Mouse (Mus musculus) forebrain, embryonic 12.5 days (tissue): Measurements from ENCODE around the gene Prkcz. TPM values are rescaled to one million over a fixed set of nuclear protein-coding genes. Genes with fewer than 3 reads are reported as not detected.
A peak's percentile ranks its signal among the peaks of the same experiment; 100 is the strongest.

Experiments
- ATAC-seq: fragments of 200-750 bp; cut with Nextera tagmentation; 2 replicates; pipeline ENCODE4 v1.8.0; 2017; ENCODE audit warnings: moderate TSS enrichment; ENCODE audit not compliant: low FRiP score
- H3K27ac ChIP-seq: fragments of 300-500 bp; sonication (generic); 2 replicates; pipeline ENCODE4 v1.5.1; 2016; ENCODE audit warnings: mild to moderate bottlenecking
- H3K27me3 ChIP-seq: fragments of 300-500 bp; sonication (generic); 2 replicates; pipeline ENCODE4 v1.6.1; 2016; ENCODE audit warnings: mild to moderate bottlenecking
- H3K36me3 ChIP-seq: fragments of 300-500 bp; sonication (generic); replicated peaks from 2 replicates; pipeline ENCODE4 v1.6.1; 2016; ENCODE audit warnings: mild to moderate bottlenecking
- H3K4me1 ChIP-seq: fragments of 300-500 bp; sonication (generic); 2 replicates; pipeline ENCODE4 v1.6.1; 2016
- H3K4me2 ChIP-seq: fragments of 300-500 bp; sonication (generic); 2 replicates; pipeline ENCODE4 v1.6.1; 2016; ENCODE audit warnings: mild to moderate bottlenecking, moderate library complexity
- H3K4me3 ChIP-seq: fragments of 300-500 bp; sonication (generic); replicated peaks from 2 replicates; pipeline ENCODE4 v1.5.1; 2016; ENCODE audit warnings: mild to moderate bottlenecking
- H3K9ac ChIP-seq: fragments of 300-500 bp; sonication (generic); 2 replicates; pipeline ENCODE4 v1.6.1; 2016; ENCODE audit warnings: mild to moderate bottlenecking
- H3K9me3 ChIP-seq: fragments of 300-500 bp; sonication (generic); 2 replicates; pipeline ENCODE4 v1.6.1; 2016
- WGBS: fragments of 180-500 bp; shearing (Covaris S2); methylation state at CpG from one replicate; pipeline ENCODE4 v1.1.7; 2016; 5-methylcytosine and 5-hydroxymethylcytosine counted together
- polyA plus RNA-seq: library from polyadenylated mRNA; unstranded; fragments of >200 nt; fragmentation: Nextera tagmentation; extraction: Ambion mirVana; gene quantifications from 2 replicates; pipeline ENCODE4 v1.2.1, GENCODE M21; 2016

The Prkcz gene
- polyA plus RNA-seq, 1 experiment from 2014 or later: 26.7 TPM

GRCm38 (mm10) chr4:155284521-155285379, 76.4 kb downstream of the Prkcz start:
- no peak overlapping the region for H3K4me2 ChIP-seq
- no peaks in the 10 kb centered on the region for H3K9me3 ChIP-seq
- no peaks in the 10 kb centered on the region; the same call in 1 of the 2 replicates for H3K36me3 ChIP-seq
- no peaks in the 10 kb centered on the region; the same call in 1 of the 2 replicates for H3K27me3 ChIP-seq
- no peak overlapping the region for H3K9ac ChIP-seq
- 79% methylated on average over 15 of the region's 15 CpGs for WGBS
- H3K27ac ChIP-seq: no peak overlapping the region
- H3K4me1 ChIP-seq: peaks cover 20% of the 10 kb centered on the region; the same call in 1 of the 2 replicates
- no peak overlapping the region for H3K4me3 ChIP-seq
- ATAC-seq: no peak

GRCm38 (mm10) chr4:155283585-155283984, 77.6 kb downstream of the Prkcz start:
- H3K4me1 ChIP-seq: peaks cover 23% of the 10 kb centered on the region
- no peaks in the 10 kb centered on the region; the same call in 1 of the 2 replicates for H3K27me3 ChIP-seq
- H3K36me3 ChIP-seq: no peaks in the 10 kb centered on the region
- H3K4me3 ChIP-seq: no peak overlapping the region
- H3K9ac ChIP-seq: no peak overlapping the region
- peak overlapping the region; percentile 60; the same call in 1 of the 2 replicates for H3K27ac ChIP-seq
- no peaks in the 10 kb centered on the region for H3K9me3 ChIP-seq
- ATAC-seq: no peak
- no peak overlapping the region for H3K4me2 ChIP-seq
- WGBS: 81% methylated on average over 9 of the region's 9 CpGs

GRCm38 (mm10) chr4:155283001-155283503, 78.1 kb downstream of the Prkcz start:
- no peak for ATAC-seq
- no peaks in the 10 kb centered on the region; the same call in 1 of the 2 replicates for H3K27me3 ChIP-seq
- no peak overlapping the region for H3K9ac ChIP-seq
- H3K27ac ChIP-seq: peak overlapping the region; percentile 60; the same call in 1 of the 2 replicates
- peaks cover 25% of the 10 kb centered on the region for H3K4me1 ChIP-seq
- no peaks in the 10 kb centered on the region for H3K36me3 ChIP-seq
- no peak overlapping the region for H3K4me2 ChIP-seq
- no peaks in the 10 kb centered on the region for H3K9me3 ChIP-seq
- no peak overlapping the region for H3K4me3 ChIP-seq
- WGBS: 62% methylated on average over 11 of the region's 11 CpGs

- H3K9ac ChIP-seq: no peak overlapping the region
- 56% methylated on average over 6 of the region's 6 CpGs for WGBS
- no peak overlapping the region for H3K4me2 ChIP-seq
- H3K36me3 ChIP-seq: no peaks in the 10 kb centered on the region
- H3K4me3 ChIP-seq: no peak overlapping the region
- H3K4me1 ChIP-seq: peaks cover 28% of the 10 kb centered on the region
- no peaks in the 10 kb centered on the region; the same call in 1 of the 2 replicates for H3K27me3 ChIP-seq
- no peaks in the 10 kb centered on the region for H3K9me3 ChIP-seq
- H3K27ac ChIP-seq: 0 out of 2 replicates have a peak overlapping the region, but pooled peaks have one; percentile 13
- ATAC-seq: no peak
These were observed 78.9 kb downstream of the Prkcz start for GRCm38 (mm10) chr4:155282231-155282630.

- no peak overlapping the region for H3K4me3 ChIP-seq
- no peaks in the 10 kb centered on the region; the same call in 1 of the 2 replicates for H3K27me3 ChIP-seq
- peaks cover 28% of the 10 kb centered on the region for H3K4me1 ChIP-seq
- WGBS: 93% methylated on average over 8 of the region's 8 CpGs
- ATAC-seq: no peak
- H3K9ac ChIP-seq: no peak overlapping the region
- H3K9me3 ChIP-seq: no peaks in the 10 kb centered on the region
- no peak overlapping the region for H3K4me2 ChIP-seq
- H3K36me3 ChIP-seq: no peaks in the 10 kb centered on the region
- no peak overlapping the region for H3K27ac ChIP-seq
These were observed 79.5 kb downstream of the Prkcz start for GRCm38 (mm10) chr4:155281652-155282051.

- H3K36me3 ChIP-seq: no peaks in the 10 kb centered on the region
- H3K4me3 ChIP-seq: no peak overlapping the region
- peaks cover 28% of the 10 kb centered on the region for H3K4me1 ChIP-seq
- H3K27ac ChIP-seq: no peak overlapping the region
- H3K9me3 ChIP-seq: no peaks in the 10 kb centered on the region
- no peak overlapping the region for H3K4me2 ChIP-seq
- ATAC-seq: no peak
- 89% methylated on average over 2 of the region's 2 CpGs for WGBS
- H3K27me3 ChIP-seq: no peaks in the 10 kb centered on the region; the same call in 1 of the 2 replicates
- H3K9ac ChIP-seq: no peak overlapping the region
These were observed 79.9 kb downstream of the Prkcz start for GRCm38 (mm10) chr4:155281227-155281626.

GRCm38 (mm10) chr4:155280768-155281121, 80.4 kb downstream of the Prkcz start:
- H3K4me3 ChIP-seq: no peak overlapping the region
- H3K4me1 ChIP-seq: peaks cover 28% of the 10 kb centered on the region
- H3K36me3 ChIP-seq: no peaks in the 10 kb centered on the region
- H3K4me2 ChIP-seq: no peak overlapping the region
- H3K27ac ChIP-seq: no peak overlapping the region
- H3K9ac ChIP-seq: no peak overlapping the region
- H3K9me3 ChIP-seq: no peaks in the 10 kb centered on the region
- H3K27me3 ChIP-seq: no peaks in the 10 kb centered on the region; the same call in 1 of the 2 replicates
- WGBS: 93% methylated on average over 1 of the region's 1 CpGs
- ATAC-seq: no peak

- H3K4me1 ChIP-seq: peaks cover 28% of the 10 kb centered on the region
- H3K4me3 ChIP-seq: no peak overlapping the region
- no peak overlapping the region for H3K4me2 ChIP-seq
- no peak; the same call in 1 of the 2 replicates for ATAC-seq
- no peak overlapping the region for H3K27ac ChIP-seq
- no peaks in the 10 kb centered on the region; the same call in 1 of the 2 replicates for H3K27me3 ChIP-seq
- no peak overlapping the region for H3K9ac ChIP-seq
- no peaks in the 10 kb centered on the region for H3K9me3 ChIP-seq
- H3K36me3 ChIP-seq: no peaks in the 10 kb centered on the region
- 83% methylated on average over 16 of the region's 16 CpGs for WGBS
These were observed 81.0 kb downstream of the Prkcz start for GRCm38 (mm10) chr4:155279926-155280767.

GRCm38 (mm10) chr4:155279054-155279453, 82.1 kb downstream of the Prkcz start:
- Histone ChIP-seq H3K9me3 (no peaks in the 10 kb centered on the region), H3K4me3 (no peak overlapping the region), H3K4me1 (peaks cover 28% of the 10 kb centered on the region), H3K4me2 (no peak overlapping the region), H3K27ac (no peak overlapping the region), H3K9ac (no peak overlapping the region), H3K27me3 (no peaks in the 10 kb centered on the region), H3K36me3 (no peaks in the 10 kb centered on the region)
- 83% methylated on average over 8 of the region's 8 CpGs for WGBS
- no peak for ATAC-seq

- Histone ChIP-seq H3K9ac (no peak overlapping the region), H3K4me2 (no peak overlapping the region), H3K27me3 (no peaks in the 10 kb centered on the region), H3K4me1 (peaks cover 25% of the 10 kb centered on the region), H3K4me3 (no peak overlapping the region), H3K36me3 (no peaks in the 10 kb centered on the region), H3K27ac (0 out of 2 replicates have a peak overlapping the region, but pooled peaks have one; percentile 65), H3K9me3 (no peaks in the 10 kb centered on the region)
- no peak; the same call in 1 of the 2 replicates for ATAC-seq
- 59% methylated on average over 6 of the region's 6 CpGs for WGBS
These were observed 83.2 kb downstream of the Prkcz start for GRCm38 (mm10) chr4:155277963-155278362.

GRCm38 (mm10) chr4:155274851-155275250, 86.3 kb downstream of the Prkcz start:
- H3K27ac ChIP-seq: no peak overlapping the region
- H3K36me3 ChIP-seq: 0 out of 2 replicates have a peak, but pooled peaks cover 4% of the 10 kb centered on the region
- H3K9ac ChIP-seq: no peak overlapping the region
- no peak overlapping the region for H3K4me2 ChIP-seq
- H3K4me1 ChIP-seq: peaks cover 7% of the 10 kb centered on the region; the same call in 1 of the 2 replicates
- no peak overlapping the region for H3K4me3 ChIP-seq
- 61% methylated on average over 3 of the region's 3 CpGs for WGBS
- H3K9me3 ChIP-seq: no peaks in the 10 kb centered on the region
- H3K27me3 ChIP-seq: no peaks in the 10 kb centered on the region
- ATAC-seq: no peak

- no peak overlapping the region for H3K4me2 ChIP-seq
- no peak overlapping the region for H3K27ac ChIP-seq
- peaks cover 7% of the 10 kb centered on the region; the same call in 1 of the 2 replicates for H3K4me1 ChIP-seq
- H3K9ac ChIP-seq: no peak overlapping the region
- no peaks in the 10 kb centered on the region for H3K27me3 ChIP-seq
- ATAC-seq: no peak
- no peaks in the 10 kb centered on the region for H3K9me3 ChIP-seq
- H3K36me3 ChIP-seq: 0 out of 2 replicates have a peak, but pooled peaks cover 4% of the 10 kb centered on the region
- no peak overlapping the region for H3K4me3 ChIP-seq
- 67% methylated on average over 5 of the region's 5 CpGs for WGBS
These were observed 86.7 kb downstream of the Prkcz start for GRCm38 (mm10) chr4:155274451-155274850.
